Mouse (Mus musculus) olfactory bulb, adult 2 months (tissue): ENCODE measurements at regions not wholly inside any gene's neighbourhood (a gene's known extent, or its start where the extent isn't known, plus 50 kb on each side); places are given as distances from the start of the nearest gene placed in this dataset.

Experiments used
- CTCF ChIP-seq: fragments of 200-500 bp; IDR thresholded peaks from 2 replicates; pipeline ENCODE4 v1.5.1; 2012; ENCODE audit warnings: low read depth, mild to moderate bottlenecking, low read length, moderate library complexity; ENCODE audit not compliant: insufficient read depth
- POLR2A ChIP-seq: fragments of 200-500 bp; IDR thresholded peaks from 2 replicates; pipeline ENCODE4 v1.6.1; 2012; ENCODE audit warnings: mild to moderate bottlenecking, low read depth, low read length, moderate library complexity; ENCODE audit not compliant: insufficient read depth

DNA sequence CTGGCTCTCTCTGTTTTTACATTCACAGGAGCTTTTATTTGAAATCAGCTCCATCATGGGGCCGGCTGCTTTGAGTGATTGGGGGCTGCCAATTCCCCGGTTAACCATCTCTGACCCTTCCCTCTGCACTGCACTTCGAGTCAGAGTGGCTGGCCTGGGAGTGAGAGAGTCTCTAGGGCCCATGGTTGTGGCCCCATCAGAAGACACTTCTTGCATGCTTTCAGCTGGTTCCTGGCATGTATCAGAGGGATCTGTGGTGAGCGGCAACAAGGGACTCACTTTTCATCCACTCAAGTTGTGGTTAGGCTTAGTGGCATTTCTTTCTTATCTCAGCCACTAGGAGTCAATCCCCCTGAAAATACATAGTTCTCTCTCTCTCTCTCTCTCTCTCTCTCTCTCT, 341.8 kb upstream of the Adgrl2 start:
- TF ChIP-seq POLR2A (no peak), CTCF (no peak)
